25 mouse cellular contexts compared by ENCODE assay signal in genomic region chr4:40916592-40917155, GRCm38 (mm10). TPM values are rescaled to one million over a fixed set of nuclear protein-coding genes. Genes with fewer than 3 reads are reported as not detected.
A peak's percentile ranks its signal among the peaks of the same experiment; 100 is the strongest.
DNase-seq lines count a peak whose midpoint lies in the region; ATAC-seq and TF ChIP-seq lines count a peak whose summit lies in the region.
"Had no signal": no experiment of that assay in that cellular context is flagged by ENCODE, and none has a peak within 500 bp of the region (broad histone marks: within the 10 kb centered on the region; RNA-seq: fewer than 3 reads in every experiment).

No protein-coding gene starts in this region.

- no peaks in the 10 kb centered on the region for H3K79me2 ChIP-seq in MEL (ENCODE audit: control insufficient read depth, insufficient read depth, low read length, poor library complexity)

- peak; percentile 17; the same call in 1 of the 2 replicates for TF ChIP-seq CTCF in kidney, postnatal 0 days (IDR thresholded peaks at IDR 0.05; ENCODE audit: low read depth)
- TF ChIP-seq CTCF in lung, postnatal 0 days (IDR thresholded peaks at IDR 0.05), result peak; percentile 14; the same call in 1 of the 2 replicates
- peak; percentile 35 to 40 (median 37); a peak in 5 of 6 replicates for TF ChIP-seq CTCF in MEL (IDR thresholded peaks at IDR 0.05 in 2 of 3, conservative IDR thresholded peaks at IDR 0.05 in 1 of 3; ENCODE audit: control insufficient read depth in 1 of 3, insufficient read depth in 1 of 3, low read depth in 2 of 3, low read length in 3 of 3, poor library complexity in 1 of 3, severe bottlenecking in 1 of 3)

- WGBS in kidney, postnatal 0 days, result 87% methylated on average over 7 of the region's 7 CpGs
- WGBS in lung, postnatal 0 days, result 91% methylated on average over 7 of the region's 7 CpGs

- no peak for TF ChIP-seq EP300 in lung, postnatal 0 days (IDR thresholded peaks at IDR 0.05)
- no peak for TF ChIP-seq EP300 in MEL (IDR thresholded peaks at IDR 0.05; ENCODE audit: low read depth in 1 of 2, low read length in 2 of 2)

- H3K4me3 ChIP-seq in kidney, postnatal 0 days (replicated peaks; ENCODE audit: low read depth, low read length), result no peak overlapping the region
- no peak overlapping the region for H3K4me3 ChIP-seq in lung, postnatal 0 days (ENCODE audit: low read depth, low read length)
- H3K4me3 ChIP-seq in MEL (ENCODE audit: control insufficient read depth in 1 of 2, insufficient read depth in 1 of 2, low read depth in 2 of 2, low read length in 2 of 2), result no peak overlapping the region
- H3K4me3 ChIP-seq: forebrain, embryonic 10.5 days; heart, embryonic 13.5 days; liver, embryonic 13.5 days; midbrain, embryonic 10.5 days had no signal

- no peaks in the 10 kb centered on the region for H3K27me3 ChIP-seq in kidney, postnatal 0 days (ENCODE audit: insufficient read depth, low read length)
- H3K27me3 ChIP-seq in lung, postnatal 0 days (replicated peaks; ENCODE audit: insufficient read depth, low read length), result no peaks in the 10 kb centered on the region
- no peaks in the 10 kb centered on the region for H3K27me3 ChIP-seq in MEL (ENCODE audit: control insufficient read depth in 1 of 2, insufficient read depth in 2 of 2, low read length in 2 of 2)
- H3K27me3 ChIP-seq: heart, embryonic 13.5 days; liver, embryonic 13.5 days had no signal

- TF ChIP-seq RAD21 in MEL (IDR thresholded peaks at IDR 0.05; ENCODE audit: low read depth, low read length), result no peak

- no peaks in the 10 kb centered on the region for H3K36me3 ChIP-seq in kidney, postnatal 0 days (ENCODE audit: insufficient read depth, low read length)
- no peaks in the 10 kb centered on the region for H3K36me3 ChIP-seq in lung, postnatal 0 days (ENCODE audit: insufficient read depth, low read length)
- peaks cover 0 to 12% of the 10 kb centered on the region in 2 experiments; a peak in 2 of 4 replicates for H3K36me3 ChIP-seq in MEL (ENCODE audit: control insufficient read depth in 1 of 2, insufficient read depth in 2 of 2, low read length in 2 of 2)
- H3K36me3 ChIP-seq: forebrain, embryonic 10.5 days; heart, embryonic 13.5 days; liver, embryonic 13.5 days; midbrain, embryonic 10.5 days had no signal

- H3K4me1 ChIP-seq in kidney, postnatal 0 days (replicated peaks; ENCODE audit: insufficient read depth, low read length), result no peaks in the 10 kb centered on the region
- 0 out of 2 replicates have a peak, but pooled peaks cover 3% of the 10 kb centered on the region for H3K4me1 ChIP-seq in lung, postnatal 0 days (ENCODE audit: insufficient read depth, low read depth, low read length)
- H3K4me1 ChIP-seq in MEL (ENCODE audit: control insufficient read depth in 1 of 2, insufficient read depth in 2 of 2, low read length in 2 of 2), result peaks cover 11 to 23% of the 10 kb centered on the region in 2 experiments
- H3K4me1 ChIP-seq: forebrain, embryonic 10.5 days; midbrain, embryonic 10.5 days had no signal

- no peak for ATAC-seq in kidney, postnatal 0 days (replicated peaks; ENCODE audit: low FRiP score, low read depth)
- ATAC-seq in lung, postnatal 0 days, result no peak
- ATAC-seq: hindbrain, embryonic 16.5 days had no signal

- H3K9me3 ChIP-seq in kidney, postnatal 0 days (replicated peaks; ENCODE audit: low read length), result no peaks in the 10 kb centered on the region
- no peaks in the 10 kb centered on the region for H3K9me3 ChIP-seq in lung, postnatal 0 days (ENCODE audit: low read length)
- no peaks in the 10 kb centered on the region for H3K9me3 ChIP-seq in MEL (replicated peaks; ENCODE audit: insufficient read depth, low read length)
- H3K9me3 ChIP-seq: heart, embryonic 13.5 days; liver, embryonic 13.5 days; midbrain, embryonic 10.5 days had no signal

- no peak for DNase-seq in kidney, postnatal 0 days (ENCODE audit: low spot score)
- DNase-seq in kidney, adult 18-20 months, result no peak
- no peak for DNase-seq in lung, postnatal 0 days (ENCODE audit: low spot score)
- no peak for DNase-seq in lung, postnatal 10 days
- peak; percentile 37 for DNase-seq in MEL (ENCODE audit: low read depth, low spot score)
- DNase-seq in adrenal gland, postnatal 36 days, result no peak
- no peak for DNase-seq in adrenal gland, postnatal 4 days (ENCODE audit: low spot score in 2 of 2)
- DNase-seq: adrenal gland, postnatal 25 days; cerebellum, adult 9-10 months; gastrocnemius, postnatal 36 days; heart, postnatal 4 days; kidney, postnatal 10 days; liver, embryonic 13.5 days; lung, postnatal 4 days; right cerebral cortex, adult 18-20 months had no signal

- TF ChIP-seq POLR2A in MEL (IDR thresholded peaks at IDR 0.05; ENCODE audit: control insufficient read depth in 1 of 2, insufficient read depth in 1 of 2, low read depth in 1 of 2, low read length in 2 of 2, poor library complexity in 1 of 2), result no peak

- H3K4me2 ChIP-seq in kidney, postnatal 0 days (ENCODE audit: low read length), result no peak overlapping the region
- H3K4me2 ChIP-seq in lung, postnatal 0 days (replicated peaks; ENCODE audit: low read depth, low read length), result no peak overlapping the region
- H3K4me2 ChIP-seq: heart, embryonic 13.5 days; liver, embryonic 13.5 days had no signal

- no peak overlapping the region for H3K9ac ChIP-seq in kidney, postnatal 0 days (ENCODE audit: low read depth, low read length)
- H3K9ac ChIP-seq in lung, postnatal 0 days (replicated peaks; ENCODE audit: low read depth), result no peak overlapping the region
- no peak overlapping the region for H3K9ac ChIP-seq in MEL (ENCODE audit: control insufficient read depth, low read depth, low read length, poor library complexity, severe bottlenecking)
- H3K9ac ChIP-seq: heart, embryonic 13.5 days; liver, embryonic 13.5 days had no signal

- H3K27ac ChIP-seq in kidney, postnatal 0 days, result no peak overlapping the region
- H3K27ac ChIP-seq in lung, postnatal 0 days (ENCODE audit: low read length), result no peak overlapping the region
- no peak overlapping the region for H3K27ac ChIP-seq in MEL (ENCODE audit: control insufficient read depth, low read depth, low read length)
- H3K27ac ChIP-seq: forebrain, embryonic 10.5 days; heart, embryonic 13.5 days; liver, embryonic 13.5 days; midbrain, embryonic 10.5 days had no signal

TF ChIP-seq in MEL, 35 proteins besides CTCF, POLR2A, EP300 and RAD21:
- TF ChIP-seq ZC3H11A (IDR thresholded peaks at IDR 0.05; ENCODE audit: low read depth, low read length) (no peak), SMC3 (IDR thresholded peaks at IDR 0.05; ENCODE audit: low read depth, low read length) (peak; percentile 24; the same call in 1 of the 2 replicates)

RNA-seq across cellular contexts. Expression of gene Spink4, which starts 3.2 kb away (rescaled TPM):
- polyA plus RNA-seq in kidney, postnatal 0 days (2015; fragmentation: Nextera tagmentation; extraction: Ambion mirVana), result 0.41 and 1.0 TPM in 2 replicates
- polyA plus RNA-seq in lung, postnatal 0 days (2015; fragmentation: Nextera tagmentation; extraction: Ambion mirVana), result 3.5 and 4.6 TPM in 2 replicates
- 1.4 TPM in 1 of 2 replicates, not detected in the other for total RNA-seq in MEL (2012; rRNA removed)
- polyA plus RNA-seq in MEL (2012; ENCODE audit: insufficient read depth in 1 of 2, insufficient read length in 2 of 2, low read depth in 1 of 2, low replicate concordance in 2 of 2, missing spikeins in 1 of 2), result under 1 TPM in 1 of 2 experiments, not detected in 1; 0.19 TPM
- total RNA-seq in adrenal gland, postnatal 36 days (2021), result 10 to 100 TPM in 1 of 2 experiments, not detected in 1; 12.8 TPM
- total RNA-seq in adrenal gland, postnatal 4 days (2021), result 10 to 100 TPM; 14.6 to 17.7 TPM
- total RNA-seq: gastrocnemius, postnatal 36 days; layer of hippocampus, postnatal 25 days; left cerebral cortex, postnatal 36 days had no signal
- polyA plus RNA-seq: embryonic facial prominence, embryonic 14.5 days; forebrain, embryonic 10.5 days; frontal cortex, adult 2 months; hindbrain, embryonic 16.5 days; midbrain, embryonic 10.5 days; neural tube, embryonic 11.5 days; stomach, embryonic 14.5 days had no signal

RNA-seq across cellular contexts. Expression of gene Bag1, which starts 31.4 kb away (rescaled TPM):
- polyA plus RNA-seq in kidney, postnatal 0 days (2015; fragmentation: Nextera tagmentation; extraction: Ambion mirVana), result 284 and 295 TPM in 2 replicates
- 231 and 234 TPM in 2 replicates for polyA plus RNA-seq in lung, postnatal 0 days (2015; fragmentation: Nextera tagmentation; extraction: Ambion mirVana)
- 175 and 194 TPM in 2 replicates for total RNA-seq in MEL (2012; rRNA removed)
- 100 to 1,000 TPM in 1 of 2 experiments, not detected in 1; 235 TPM for polyA plus RNA-seq in MEL (2012; ENCODE audit: insufficient read depth in 1 of 2, insufficient read length in 2 of 2, low read depth in 1 of 2, low replicate concordance in 2 of 2, missing spikeins in 1 of 2)
- 100 to 1,000 TPM; 287 to 331 TPM for total RNA-seq in adrenal gland, postnatal 36 days (2021)
- 100 to 1,000 TPM; 225 to 228 TPM for total RNA-seq in adrenal gland, postnatal 4 days (2021)

RNA-seq across cellular contexts. Expression of gene Chmp5, which starts 31.5 kb away (rescaled TPM):
- polyA plus RNA-seq in kidney, postnatal 0 days (2015; fragmentation: Nextera tagmentation; extraction: Ambion mirVana), result 160 and 164 TPM in 2 replicates
- polyA plus RNA-seq in lung, postnatal 0 days (2015; fragmentation: Nextera tagmentation; extraction: Ambion mirVana), result 150 and 159 TPM in 2 replicates
- 38.5 and 39.1 TPM in 2 replicates for total RNA-seq in MEL (2012; rRNA removed)
- 10 to 100 TPM in 1 of 2 experiments, not detected in 1; 34.7 TPM for polyA plus RNA-seq in MEL (2012; ENCODE audit: insufficient read depth in 1 of 2, insufficient read length in 2 of 2, low read depth in 1 of 2, low replicate concordance in 2 of 2, missing spikeins in 1 of 2)
- 100 to 1,000 TPM; 101 to 105 TPM for total RNA-seq in adrenal gland, postnatal 36 days (2021)
- 10 to 100 TPM; 69.0 to 76.8 TPM for total RNA-seq in adrenal gland, postnatal 4 days (2021)

RNA-seq across cellular contexts. Expression of gene Nfx1, which starts 54.0 kb away (rescaled TPM):
- polyA plus RNA-seq in kidney, postnatal 0 days (2015; fragmentation: Nextera tagmentation; extraction: Ambion mirVana), result 55.1 and 56.5 TPM in 2 replicates
- 31.7 and 34.5 TPM in 2 replicates for polyA plus RNA-seq in lung, postnatal 0 days (2015; fragmentation: Nextera tagmentation; extraction: Ambion mirVana)
- total RNA-seq in MEL (2012; rRNA removed), result 54.9 and 56.6 TPM in 2 replicates
- polyA plus RNA-seq in MEL (2012; ENCODE audit: insufficient read depth in 1 of 2, insufficient read length in 2 of 2, low read depth in 1 of 2, low replicate concordance in 2 of 2, missing spikeins in 1 of 2), result 10 to 100 TPM in 1 of 2 experiments, not detected in 1; 72.6 TPM
- 10 to 100 TPM; 75.5 to 97.1 TPM for total RNA-seq in adrenal gland, postnatal 36 days (2021)
- 100 to 1,000 TPM; 107 to 110 TPM for total RNA-seq in adrenal gland, postnatal 4 days (2021)
